Mouse (Mus musculus): ENCODE results near the gene Gm20809.
"Not testable (repeated sequence)": the region's sequence is repeated elsewhere in the genome, so short reads cannot be mapped to it uniquely, and the experiment has no call there.

Gm20809 gene

DNA sequence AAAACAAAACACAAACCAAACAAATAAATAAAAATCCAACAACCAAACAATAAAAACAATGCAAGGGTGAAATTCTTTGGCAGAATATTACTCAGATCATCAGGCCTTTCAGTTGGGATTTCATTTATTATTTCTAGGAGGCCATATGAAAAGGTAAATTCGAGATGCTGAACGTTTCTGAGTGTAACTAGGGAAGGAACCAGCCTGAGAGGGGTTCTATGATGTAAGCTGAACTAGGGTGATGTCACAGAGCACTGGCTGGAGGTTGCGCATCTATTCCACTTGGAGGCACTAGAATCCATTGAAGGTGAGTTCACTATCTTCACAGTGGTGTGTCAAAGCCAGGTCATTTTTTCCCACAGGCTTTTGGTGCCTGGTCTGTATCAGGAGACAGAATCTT, at the start of gene Gm20809:
Gm20809 (plus strand) TSS at position 301 of the 400 bp plus-strand sequence.
- DNase-seq = not testable (repeated sequence)

Measured in kidney, postnatal 4 days (tissue).